Mouse (Mus musculus) midbrain, embryonic 15.5 days (tissue): ENCODE measurements around the gene Rplp2. TPM values are rescaled to one million over a fixed set of nuclear protein-coding genes. Genes with fewer than 3 reads are reported as not detected.

Source experiments
- polyA plus RNA-seq: library from polyadenylated mRNA; unstranded; fragments of >200 nt; fragmentation: Nextera tagmentation; extraction: Ambion mirVana; gene quantifications from 2 replicates; pipeline ENCODE4 v1.2.1, GENCODE M21; 2015

Rplp2 gene
- polyA plus RNA-seq, 1 experiment from 2014 or later = 636 TPM

Other genes with a start within 250 kb of the Rplp2 start
- 0.87 and 1.4 TPM in 2 replicates for gene Lmntd2, start 233.3 kb upstream of the Rplp2 start, polyA plus RNA-seq
- gene Rassf7, start 231.5 kb upstream of the Rplp2 start, polyA plus RNA-seq = 24.0 and 26.3 TPM in 2 replicates
- 77.3 and 85.7 TPM in 2 replicates for gene Phrf1, start 218.6 kb upstream of the Rplp2 start, polyA plus RNA-seq
- gene Irf7, start 180.9 kb upstream of the Rplp2 start, polyA plus RNA-seq = 2.1 and 4.2 TPM in 2 replicates
- gene Cdhr5, start 170.6 kb upstream of the Rplp2 start, polyA plus RNA-seq = not detected in 2 replicates
- 1.6 and 1.8 TPM in 2 replicates for gene Sct, start 168.2 kb upstream of the Rplp2 start, polyA plus RNA-seq
- 0.74 and 0.96 TPM in 2 replicates for gene Drd4, start 155.4 kb upstream of the Rplp2 start, polyA plus RNA-seq
- 224 and 234 TPM in 2 replicates for gene Deaf1, start 119.7 kb upstream of the Rplp2 start, polyA plus RNA-seq
- 63.0 and 63.3 TPM in 2 replicates for gene Tmem80, start 119.6 kb upstream of the Rplp2 start, polyA plus RNA-seq
- gene Eps8l2, start 108.5 kb upstream of the Rplp2 start, polyA plus RNA-seq = 0.49 and 0.66 TPM in 2 replicates
- 292 and 298 TPM in 2 replicates for gene Taldo1, start 55.2 kb upstream of the Rplp2 start, polyA plus RNA-seq
- 57.2 and 59.5 TPM in 2 replicates for gene Gatd1, start 33.2 kb upstream of the Rplp2 start, polyA plus RNA-seq
- 111 and 113 TPM in 2 replicates for gene Cend1, start 17.9 kb upstream of the Rplp2 start, polyA plus RNA-seq
- 109 and 120 TPM in 2 replicates for gene Slc25a22, start 9.5 kb upstream of the Rplp2 start, polyA plus RNA-seq
- gene Pidd1, start 3.3 kb upstream of the Rplp2 start, polyA plus RNA-seq = 3.4 and 3.8 TPM in 2 replicates
- gene Pnpla2, start 7.8 kb downstream of the Rplp2 start, polyA plus RNA-seq = 17.7 and 20.1 TPM in 2 replicates
- gene Cracr2b, start 13.7 kb downstream of the Rplp2 start, polyA plus RNA-seq = 7.6 and 8.7 TPM in 2 replicates
- 18.8 and 20.5 TPM in 2 replicates for gene Cd151, start 20.0 kb downstream of the Rplp2 start, polyA plus RNA-seq
- 82.4 and 83.8 TPM in 2 replicates for gene Polr2l, start 27.8 kb downstream of the Rplp2 start, polyA plus RNA-seq
- gene Tspan4, start 27.9 kb downstream of the Rplp2 start, polyA plus RNA-seq = 49.1 and 55.3 TPM in 2 replicates
- 44.1 and 44.6 TPM in 2 replicates for gene Chid1, start 92.5 kb downstream of the Rplp2 start, polyA plus RNA-seq
- gene Ap2a2, start 114.8 kb downstream of the Rplp2 start, polyA plus RNA-seq = 132 and 135 TPM in 2 replicates
- 0.27 and 0.37 TPM in 2 replicates for gene Muc6, start 207.9 kb downstream of the Rplp2 start, polyA plus RNA-seq
- gene Muc2, start 243.0 kb downstream of the Rplp2 start, polyA plus RNA-seq = 0.15 and 0.38 TPM in 2 replicates